Mouse (Mus musculus): ENCODE data around the gene Sfxn5.

DNA sequence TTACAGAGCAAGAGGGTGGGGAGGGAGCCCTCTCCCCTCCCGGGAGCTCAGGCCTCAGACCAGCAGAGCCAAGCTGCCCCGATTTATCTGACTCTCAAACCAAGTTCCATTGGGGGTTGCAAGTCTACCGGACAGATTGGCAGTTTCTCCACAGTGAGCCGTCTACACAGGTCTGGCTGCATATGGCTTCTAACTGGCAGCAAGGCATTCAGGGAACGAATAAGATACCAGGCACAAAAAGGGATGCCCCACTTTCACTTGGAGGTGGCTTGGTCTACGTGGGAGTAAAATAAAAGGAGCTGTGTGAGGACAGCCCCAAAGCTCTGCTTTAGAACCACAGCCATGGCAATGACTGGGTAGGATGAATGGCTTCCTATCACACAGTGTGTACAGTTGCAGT lies 67.2 kb downstream of the Sfxn5 start:
- TF ChIP-seq HCFC1 (IDR thresholded peaks at IDR 0.05; ENCODE audit: low read depth, low read length) = no peak
- no peak for TF ChIP-seq MAFK (IDR thresholded peaks at IDR 0.05; ENCODE audit: borderline replicate concordance, low read depth, low read length)
- no peak for TF ChIP-seq CTCF (IDR thresholded peaks at IDR 0.05 in 2 of 3, conservative IDR thresholded peaks at IDR 0.05 in 1 of 3; ENCODE audit: control insufficient read depth in 1 of 3, insufficient read depth in 1 of 3, low read depth in 2 of 3, low read length in 3 of 3, poor library complexity in 1 of 3, severe bottlenecking in 1 of 3)
- TF ChIP-seq KAT2A (conservative IDR thresholded peaks at IDR 0.05; ENCODE audit: low read depth, low read length) = no peak
- TF ChIP-seq EP300 (IDR thresholded peaks at IDR 0.05; ENCODE audit: low read depth in 1 of 2, low read length in 2 of 2) = no peak
- no peak for TF ChIP-seq SIN3A (IDR thresholded peaks at IDR 0.05; ENCODE audit: low read length)
- TF ChIP-seq GATA1 (IDR thresholded peaks at IDR 0.05; ENCODE audit: low read depth, low read length) = no peak
